Mouse (Mus musculus) hindbrain, embryonic 16.5 days (tissue): Measurements from ENCODE around the gene Cib2. TPM values are rescaled to one million over a fixed set of nuclear protein-coding genes. Genes with fewer than 3 reads are reported as not detected.
A peak's percentile ranks its signal among the peaks of the same experiment; 100 is the strongest.

Experiments
- ATAC-seq: fragments of 200-750 bp; cut with Nextera tagmentation; 2 replicates; pipeline ENCODE4 v1.8.0; 2017; ENCODE audit warnings: moderate TSS enrichment, moderate library complexity
- H3K27ac ChIP-seq: fragments of 300-500 bp; sonication (generic); 2 replicates; pipeline ENCODE4 v1.5.1; 2014; ENCODE audit warnings: low read depth, mild to moderate bottlenecking, control low read depth, low read length, moderate library complexity
- H3K27me3 ChIP-seq: fragments of 300-500 bp; sonication (generic); replicated peaks from 2 replicates; pipeline ENCODE4 v1.6.1; 2014; ENCODE audit warnings: low read length; ENCODE audit not compliant: control insufficient read depth, insufficient read depth
- H3K36me3 ChIP-seq: fragments of 300-500 bp; sonication (generic); 2 replicates; pipeline ENCODE4 v1.6.1; 2014; ENCODE audit warnings: mild to moderate bottlenecking, low read length, moderate library complexity, mixed read lengths; ENCODE audit not compliant: control insufficient read depth, insufficient read depth
- H3K4me1 ChIP-seq: fragments of 300-500 bp; sonication (generic); 2 replicates; pipeline ENCODE4 v1.6.1; 2014; ENCODE audit warnings: low read depth, low read length; ENCODE audit not compliant: control insufficient read depth, insufficient read depth
- H3K4me2 ChIP-seq: fragments of 300-500 bp; sonication (generic); 2 replicates; pipeline ENCODE4 v1.6.1; 2014; ENCODE audit warnings: mild to moderate bottlenecking, low read length, control low read depth, moderate library complexity
- H3K4me3 ChIP-seq: fragments of 300-500 bp; sonication (generic); 2 replicates; pipeline ENCODE4 v1.5.1; 2014; ENCODE audit warnings: mild to moderate bottlenecking, low read length, control low read depth, moderate library complexity
- H3K9ac ChIP-seq: fragments of 300-500 bp; sonication (generic); 2 replicates; pipeline ENCODE4 v1.6.1; 2014; ENCODE audit warnings: low read depth, mild to moderate bottlenecking, control low read depth, low read length, moderate library complexity
- H3K9me3 ChIP-seq: fragments of 300-500 bp; sonication (generic); 2 replicates; pipeline ENCODE4 v1.6.1; 2014; ENCODE audit warnings: mild to moderate bottlenecking, low read length, moderate library complexity; ENCODE audit not compliant: control insufficient read depth
- WGBS: fragments of 180-500 bp; shearing (Covaris S2); extraction: QIAGEN DNeasy Blood & Tissue Kit; methylation state at CpG from one replicate; pipeline ENCODE4 v1.1.7; 2014; 5-methylcytosine and 5-hydroxymethylcytosine counted together
- polyA plus RNA-seq: library from polyadenylated mRNA; unstranded; fragments of >200 nt; fragmentation: Nextera tagmentation; extraction: Ambion mirVana; gene quantifications from 2 replicates; pipeline ENCODE4 v1.2.1, GENCODE M21; 2015

Gene Cib2
- polyA plus RNA-seq, 1 experiment from 2014 or later: 78.6 TPM

- no peaks in the 10 kb centered on the region for H3K36me3 ChIP-seq
- no peak overlapping the region for H3K4me3 ChIP-seq
- no peak overlapping the region for H3K9ac ChIP-seq
- H3K9me3 ChIP-seq: no peaks in the 10 kb centered on the region
- ATAC-seq: no peak
- no peaks in the 10 kb centered on the region for H3K27me3 ChIP-seq
- WGBS: 86% methylated on average over 4 of the region's 4 CpGs
- H3K4me1 ChIP-seq: no peaks in the 10 kb centered on the region
- H3K27ac ChIP-seq: no peak overlapping the region
- H3K4me2 ChIP-seq: no peak overlapping the region
Observed at GRCm38 (mm10) chr9:54520286-54520685, 39.7 kb downstream of the Cib2 start.

GRCm38 (mm10) chr9:54518921-54519320 lies 41.1 kb downstream of the Cib2 start:
- 79% methylated on average over 7 of the region's 7 CpGs for WGBS
- Histone ChIP-seq H3K27me3 (no peaks in the 10 kb centered on the region), H3K4me3 (no peak overlapping the region)

GRCm38 (mm10) chr9:54515991-54516390 lies 44.0 kb downstream of the Cib2 start:
- 92% methylated on average over 2 of the region's 2 CpGs for WGBS
- H3K27ac ChIP-seq: no peak overlapping the region
- ATAC-seq: no peak

More at GRCm38 (mm10) chr9:54518921-54519320, 41.1 kb downstream of the Cib2 start:
- Histone ChIP-seq H3K36me3 (no peaks in the 10 kb centered on the region), H3K4me2 (no peak overlapping the region), H3K27ac (no peak overlapping the region), H3K4me1 (no peaks in the 10 kb centered on the region), H3K9me3 (no peaks in the 10 kb centered on the region), H3K9ac (no peak overlapping the region)
- no peak for ATAC-seq

GRCm38 (mm10) chr9:54502873-54503272 lies 57.1 kb downstream of the Cib2 start:
- Histone ChIP-seq H3K4me3 (peak overlapping the region; percentile 93), H3K27me3 (no peaks in the 10 kb centered on the region), H3K9me3 (no peaks in the 10 kb centered on the region), H3K4me1 (peaks cover 18% of the 10 kb centered on the region), H3K27ac (no peak overlapping the region), H3K4me2 (peak overlapping the region; percentile 77), H3K36me3 (no peaks in the 10 kb centered on the region), H3K9ac (peak overlapping the region; percentile 48; the same call in 1 of the 2 replicates)
- ATAC-seq: no peak
- 13% methylated on average over 12 of the region's 12 CpGs for WGBS

More at GRCm38 (mm10) chr9:54515991-54516390, 44.0 kb downstream of the Cib2 start:
- no peak overlapping the region for H3K4me2 ChIP-seq
- no peak overlapping the region for H3K9ac ChIP-seq
- H3K4me1 ChIP-seq: no peaks in the 10 kb centered on the region
- no peaks in the 10 kb centered on the region for H3K9me3 ChIP-seq
- no peaks in the 10 kb centered on the region for H3K27me3 ChIP-seq
- no peak overlapping the region for H3K4me3 ChIP-seq
- no peaks in the 10 kb centered on the region for H3K36me3 ChIP-seq

GRCm38 (mm10) chr9:54502111-54502495 lies 57.9 kb downstream of the Cib2 start:
- 3% methylated on average over 13 of the region's 13 CpGs for whole genome bisulfite sequencing
- H3K27ac ChIP-seq: peak overlapping the region; percentile 92
- peak overlapping the region; percentile 77 for H3K4me2 ChIP-seq
- peak overlapping the region; percentile 93 for H3K4me3 ChIP-seq
- H3K4me1 ChIP-seq: peaks cover 18% of the 10 kb centered on the region
- H3K9me3 ChIP-seq: no peaks in the 10 kb centered on the region
- H3K36me3 ChIP-seq: no peaks in the 10 kb centered on the region
- peak overlapping the region; percentile 95 for H3K9ac ChIP-seq
- ATAC-seq: no peak; the same call in 1 of the 2 replicates
- H3K27me3 ChIP-seq: no peaks in the 10 kb centered on the region

- no peaks in the 10 kb centered on the region for H3K36me3 ChIP-seq
- no peaks in the 10 kb centered on the region for H3K9me3 ChIP-seq
- H3K4me2 ChIP-seq: peak within 1 kb of the TSS; percentile 77
- H3K27ac ChIP-seq: peak within 1 kb of the TSS; percentile 92
- peak within 1 kb of the TSS; percentile 93 for H3K4me3 ChIP-seq
- no peaks in the 10 kb centered on the region for H3K27me3 ChIP-seq
- ATAC-seq: peak; percentile 95
- WGBS: under 1% methylated on average over 86 of the region's 99 CpGs
- peaks cover 18% of the 10 kb centered on the region for H3K4me1 ChIP-seq
- peak within 1 kb of the TSS; percentile 95 for H3K9ac ChIP-seq
Observed at GRCm38 (mm10) chr9:54501453-54502110, 58.4 kb downstream of the Cib2 start, which contains the start of gene Dmxl2. Gene Dmxl2 (minus strand): TSS chr9:54501626.

GRCm38 (mm10) chr9:54500832-54501452 lies 59.1 kb downstream of the Cib2 start:
- Histone ChIP-seq H3K27ac (peak overlapping the region; percentile 92), H3K36me3 (no peaks in the 10 kb centered on the region), H3K4me3 (peak overlapping the region; percentile 93), H3K9ac (peak overlapping the region; percentile 95), H3K4me2 (peak overlapping the region; percentile 77), H3K9me3 (no peaks in the 10 kb centered on the region), H3K27me3 (no peaks in the 10 kb centered on the region), H3K4me1 (peaks cover 18% of the 10 kb centered on the region)
- WGBS: 1% methylated on average over 38 of the region's 43 CpGs
- ATAC-seq: peak; percentile 79

GRCm38 (mm10) chr9:54499791-54500190 lies 60.2 kb downstream of the Cib2 start:
- Histone ChIP-seq H3K4me2 (peak overlapping the region; percentile 77), H3K27ac (no peak overlapping the region), H3K4me3 (peak overlapping the region; percentile 93), H3K9me3 (no peaks in the 10 kb centered on the region), H3K4me1 (peaks cover 18% of the 10 kb centered on the region), H3K9ac (no peak overlapping the region), H3K27me3 (no peaks in the 10 kb centered on the region), H3K36me3 (no peaks in the 10 kb centered on the region)
- 78% methylated on average over 3 of the region's 3 CpGs for WGBS
- no peak for ATAC-seq

- 82% methylated on average over 6 of the region's 6 CpGs for WGBS
- ATAC-seq: no peak
- Histone ChIP-seq H3K27ac (no peak overlapping the region), H3K4me1 (peaks cover 18% of the 10 kb centered on the region), H3K9me3 (no peaks in the 10 kb centered on the region), H3K36me3 (no peaks in the 10 kb centered on the region), H3K9ac (no peak overlapping the region), H3K4me3 (no peak overlapping the region), H3K4me2 (peak overlapping the region; percentile 77), H3K27me3 (no peaks in the 10 kb centered on the region)
Observed at GRCm38 (mm10) chr9:54499291-54499690, 60.7 kb downstream of the Cib2 start.
